Mouse (Mus musculus) kidney, adult 11 months (tissue): ENCODE data around the gene Tmem268.
A peak's percentile ranks its signal among the peaks of the same experiment; 100 is the strongest.

Source experiments
- DNase-seq: peaks from one replicate; pipeline ENCODE4 v3.0.0; 2022

Gene Tmem268

GRCm38 (mm10) chr4:63558407-63559081, at the start of gene Tmem268:
Tmem268 (plus strand) TSS chr4:63558781.
- DNase-seq: peak; percentile 75

GRCm38 (mm10) chr4:63512921-63513320, 45.7 kb upstream of the Tmem268 start:
- no peak for DNase-seq

GRCm38 (mm10) chr4:63514454-63514984, 44.1 kb upstream of the Tmem268 start:
- DNase-seq: peak; percentile 34

GRCm38 (mm10) chr4:63515021-63515420, 43.6 kb upstream of the Tmem268 start:
- no peak for DNase-seq

GRCm38 (mm10) chr4:63521813-63522419, 36.7 kb upstream of the Tmem268 start:
- DNase-seq: no peak

- DNase-seq: no peak
These were observed 33.1 kb upstream of the Tmem268 start for GRCm38 (mm10) chr4:63525514-63525913.

GRCm38 (mm10) chr4:63528946-63529345, 29.6 kb upstream of the Tmem268 start:
- DNase-seq: no peak

GRCm38 (mm10) chr4:63530409-63530808, 28.2 kb upstream of the Tmem268 start:
- no peak for DNase-seq

- DNase-seq: no peak
These were observed 21.0 kb upstream of the Tmem268 start for GRCm38 (mm10) chr4:63537602-63538001.

- no peak for DNase-seq
These were observed 16.4 kb upstream of the Tmem268 start for GRCm38 (mm10) chr4:63542209-63542608.

GRCm38 (mm10) chr4:63543746-63544493, 14.7 kb upstream of the Tmem268 start:
- peak; percentile 68 for DNase-seq

- peak; percentile 97 for DNase-seq
These were observed 13.9 kb upstream of the Tmem268 start, which contains the start of gene Atp6v1g1 for GRCm38 (mm10) chr4:63544494-63545230. Atp6v1g1 (plus strand) TSS chr4:63544772.

- no peak for DNase-seq
These were observed 13.2 kb upstream of the Tmem268 start for GRCm38 (mm10) chr4:63545231-63545958.

- no peak for DNase-seq
These were observed 12.0 kb upstream of the Tmem268 start for GRCm38 (mm10) chr4:63546441-63547055.

GRCm38 (mm10) chr4:63547799-63548198, 10.8 kb upstream of the Tmem268 start:
- DNase-seq: no peak

GRCm38 (mm10) chr4:63548491-63548890, 10.1 kb upstream of the Tmem268 start:
- no peak for DNase-seq

- no peak for DNase-seq
These were observed 7.7 kb upstream of the Tmem268 start for GRCm38 (mm10) chr4:63550908-63551307.

GRCm38 (mm10) chr4:63552865-63553264, 5.7 kb upstream of the Tmem268 start:
- DNase-seq: no peak

- no peak for DNase-seq
These were observed 4.6 kb upstream of the Tmem268 start for GRCm38 (mm10) chr4:63553789-63554576.

- no peak for DNase-seq
These were observed 4.0 kb upstream of the Tmem268 start for GRCm38 (mm10) chr4:63554616-63555015.

- DNase-seq: no peak
These were observed 3.5 kb upstream of the Tmem268 start for GRCm38 (mm10) chr4:63555111-63555510.
